Mouse (Mus musculus) heart, postnatal 10 days (tissue): Measurements from ENCODE around the gene Lrig1. TPM values are rescaled to one million over a fixed set of nuclear protein-coding genes. Genes with fewer than 3 reads are reported as not detected.

ENCODE experiments used
- DNase-seq, 2 experiments: peaks; one replicate each; pipeline ENCODE4 v3.0.0; 2021
- intact Hi-C: fragments of 180-260 bp; cut with DNase I; formaldehyde crosslinking; loops from one replicate; pipeline ENCODE4 v1.15.1; 2025
- total RNA-seq, 2 experiments: library from RNA; stranded (reverse); gene quantifications; 2 replicates each; pipeline ENCODE4 v1.2.3; 2021

Gene Lrig1
- total RNA-seq, 2 experiments from 2014 or later = 27.3 to 27.7 TPM

DNA sequence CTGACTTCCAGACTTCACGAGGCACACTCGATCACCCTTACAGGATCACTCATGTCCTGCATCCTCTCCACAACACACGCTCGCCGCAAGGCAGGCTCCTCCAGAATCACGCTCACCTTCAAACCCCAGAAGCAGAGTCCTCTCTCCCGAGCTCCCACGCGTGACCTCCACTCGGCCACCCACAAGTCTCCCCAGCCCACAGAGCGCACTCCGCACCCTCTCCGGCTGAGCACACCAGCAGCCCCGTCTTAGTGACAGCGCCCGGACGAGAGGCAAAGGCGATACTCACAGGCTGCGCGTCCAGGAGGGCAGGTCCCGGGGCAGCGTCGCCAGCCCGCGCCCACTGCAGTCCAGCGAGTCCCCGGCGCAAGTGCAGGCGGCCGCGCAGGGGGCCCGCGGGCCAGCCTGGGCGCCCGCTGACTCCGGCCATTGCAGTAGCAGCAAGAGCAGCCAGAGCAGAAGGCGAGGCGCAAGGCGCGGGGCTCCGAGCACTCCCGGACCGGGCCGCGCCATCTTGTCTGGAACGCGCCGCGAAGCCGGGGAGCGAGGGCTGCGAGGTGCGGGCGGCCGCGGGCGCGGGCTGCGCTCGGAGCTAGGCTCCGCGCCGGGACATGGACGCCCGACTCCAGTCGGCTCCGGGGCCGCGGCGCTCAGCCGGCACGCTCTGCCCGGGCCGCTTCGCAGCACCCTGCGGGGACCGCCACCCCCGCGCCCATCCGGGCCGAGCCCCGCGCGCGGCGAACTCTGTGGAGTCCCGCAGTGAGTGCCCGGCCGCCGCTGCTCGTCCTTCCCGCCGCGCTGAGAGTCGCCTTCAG lies 578 bp downstream of the Lrig1 start:
- peak; percentile 65 to 71 for DNase-seq
- intact Hi-C loops = no loop called here

DNA sequence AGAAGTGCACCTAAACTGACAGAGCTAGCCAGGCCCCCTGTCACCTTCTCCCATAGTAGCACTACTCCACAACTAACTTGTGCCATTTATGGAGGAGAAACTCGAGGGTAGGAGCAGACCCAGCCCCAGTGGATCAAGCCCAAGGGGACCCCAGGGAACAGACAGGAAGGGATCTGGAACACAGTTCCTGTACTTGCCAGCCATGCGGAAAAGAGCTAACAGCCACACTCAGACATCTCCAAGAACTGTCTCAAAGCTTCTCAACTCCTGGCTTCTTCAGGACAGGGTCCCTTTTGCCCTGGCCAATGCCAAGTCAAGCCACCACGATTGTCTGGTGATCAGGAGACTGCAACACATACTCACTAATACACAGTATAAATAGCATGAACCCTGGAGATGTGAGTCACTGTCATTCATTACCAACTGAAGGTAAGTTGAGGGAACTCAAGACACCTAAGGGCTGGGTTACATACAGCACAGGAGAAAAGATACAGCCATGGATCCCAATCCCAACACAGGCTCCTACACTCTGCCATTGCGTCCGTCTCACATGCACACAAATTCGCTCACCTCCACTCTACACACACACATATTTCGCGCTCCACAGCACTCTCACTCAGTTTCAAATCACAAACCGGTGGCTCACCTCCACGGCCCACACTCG lies 1.3 kb downstream of the Lrig1 start:
- intact Hi-C loops = no loop called here
- DNase-seq = peak in 1 of 2 experiments; percentile 38

DNA sequence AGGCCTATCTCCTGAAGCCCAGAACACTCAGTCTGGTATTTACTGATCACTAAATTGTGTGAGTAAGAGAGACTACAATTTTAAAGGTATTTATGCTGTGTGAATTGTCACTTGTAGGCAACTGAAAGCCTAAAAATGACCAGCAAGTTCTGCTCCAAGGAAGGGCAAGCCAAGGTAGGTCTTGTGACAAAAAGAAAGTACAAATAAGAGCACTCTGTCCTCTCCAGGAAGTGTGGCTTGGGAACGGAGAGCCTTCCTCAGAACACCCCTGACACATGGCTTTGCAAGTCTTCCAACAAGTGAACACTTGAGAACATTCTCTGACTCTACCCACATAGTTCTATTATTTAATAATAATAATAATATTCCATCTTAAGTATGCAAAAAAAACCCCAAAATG lies 2.5 kb downstream of the Lrig1 start:
- intact Hi-C loops = no loop called here
- DNase-seq = no peak

DNA sequence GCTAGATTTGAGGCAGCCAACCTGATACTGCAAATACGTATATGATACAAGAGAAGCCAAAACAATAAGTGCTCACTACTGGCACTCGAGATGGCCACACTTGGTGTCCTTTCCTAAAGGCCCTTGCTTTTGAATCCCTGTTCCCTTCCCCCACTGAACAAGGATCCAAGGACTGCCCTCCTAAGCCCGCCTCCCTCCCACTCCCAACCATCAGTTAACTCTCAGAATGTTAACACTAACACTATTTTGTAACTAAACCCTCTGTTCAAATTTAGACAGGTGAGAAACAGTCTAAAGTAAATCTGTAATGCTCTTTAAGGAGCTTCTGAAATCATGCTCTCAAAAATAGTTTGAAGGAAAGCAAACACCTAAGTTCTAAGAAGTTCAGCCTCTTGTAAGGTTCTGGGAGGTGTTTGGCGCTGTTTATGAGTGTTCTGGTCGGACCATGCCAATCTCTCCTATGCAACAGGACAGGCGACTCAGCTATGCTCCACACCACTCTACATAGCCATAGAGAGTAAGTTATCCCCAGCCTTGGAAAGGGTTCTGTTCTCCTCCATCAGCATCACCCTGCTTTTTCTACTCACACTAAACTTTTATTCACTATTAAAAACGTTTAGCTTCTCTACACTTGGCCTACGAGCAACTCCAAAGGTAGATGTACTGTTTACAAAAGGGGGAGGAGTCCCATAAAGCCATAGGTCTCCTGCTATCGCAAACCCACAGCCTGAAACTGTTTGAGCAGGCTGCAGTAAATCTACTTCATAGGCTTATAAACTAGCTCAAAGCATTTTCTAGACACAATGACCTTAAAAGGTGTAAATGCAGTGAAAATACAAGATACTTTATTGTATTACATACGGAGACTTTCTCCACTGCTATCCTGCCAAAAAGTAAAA lies 3.5 kb downstream of the Lrig1 start:
- intact Hi-C loops = no loop called here
- no peak for DNase-seq

DNA sequence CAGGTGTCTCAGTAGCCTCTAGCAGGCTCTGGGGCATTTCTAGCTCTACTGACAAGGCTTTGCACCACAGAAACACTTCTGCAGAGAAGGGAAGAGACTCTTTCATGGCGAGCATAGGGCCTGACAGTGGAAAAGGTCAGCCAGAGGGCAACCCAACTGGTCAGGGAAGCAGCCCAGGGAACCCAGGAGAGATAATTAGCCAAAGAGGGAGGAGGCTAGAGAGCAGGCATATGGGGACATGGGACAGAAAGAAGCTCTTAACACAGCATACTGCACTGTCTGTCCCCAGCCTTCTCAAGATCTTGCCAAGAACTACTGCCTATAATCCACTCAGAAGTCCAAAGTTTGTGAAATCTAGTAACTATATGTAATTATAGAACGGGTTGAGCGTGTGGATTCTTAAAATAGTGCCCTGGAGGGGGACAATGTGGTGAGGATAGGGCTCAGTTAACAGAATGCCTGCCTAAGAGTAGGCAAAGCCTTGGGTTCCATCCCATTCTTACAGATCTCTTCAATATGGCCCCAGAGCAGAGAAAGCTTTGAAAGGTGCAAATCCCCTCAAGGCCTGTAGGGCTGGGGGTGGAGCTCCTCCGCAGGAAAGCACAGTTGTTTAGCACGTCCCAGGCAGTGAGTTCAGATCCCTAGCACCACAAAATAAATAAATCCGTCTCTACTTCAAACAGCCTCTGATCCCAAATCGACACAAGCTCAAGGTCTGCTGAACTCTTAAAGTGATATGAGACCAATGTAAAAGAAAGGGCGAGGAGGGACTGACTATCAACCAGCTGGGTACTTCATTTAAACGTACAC lies 4.6 kb downstream of the Lrig1 start:
- intact Hi-C loops = no loop called here
- DNase-seq = peak in 1 of 2 experiments; percentile 43

DNA sequence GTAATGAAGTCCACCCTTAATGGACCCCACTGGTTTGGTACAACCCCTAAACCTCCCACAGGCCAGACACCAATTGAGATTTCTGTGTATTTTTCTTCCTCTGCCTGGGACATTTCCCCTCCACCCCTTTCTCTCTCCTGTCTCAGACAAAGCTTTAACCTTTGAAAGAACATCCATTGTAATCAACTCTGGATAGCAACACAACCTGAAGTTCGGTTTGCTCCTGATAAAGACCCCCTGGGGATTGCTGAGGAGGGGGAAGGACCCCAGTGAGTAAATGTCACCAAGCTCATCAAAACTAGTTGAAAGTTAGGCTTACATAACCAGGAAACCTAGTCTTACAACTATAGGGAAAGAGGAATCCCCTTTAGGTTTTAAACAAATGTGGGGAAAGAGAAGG lies 5.5 kb downstream of the Lrig1 start:
- intact Hi-C loops = no loop called here
- DNase-seq = no peak

DNA sequence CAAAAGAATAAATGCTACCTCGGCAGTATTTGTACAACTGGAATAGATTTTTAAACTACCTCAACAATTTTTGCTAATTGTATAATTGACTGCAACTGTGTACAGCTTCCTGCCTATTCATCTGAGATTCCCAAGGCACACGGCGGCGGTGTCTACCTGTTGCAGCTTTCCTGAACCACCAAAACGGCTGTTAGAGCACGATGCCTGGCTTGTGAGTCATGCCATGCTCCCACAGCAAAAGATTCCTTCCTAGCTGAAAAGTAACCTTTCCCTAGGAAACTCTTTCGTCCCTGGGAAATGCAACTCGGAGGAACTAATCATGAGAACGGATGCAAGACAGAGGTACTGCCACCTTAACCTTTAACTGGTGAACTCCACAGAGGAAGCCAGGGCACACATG lies 6.9 kb downstream of the Lrig1 start:
- DNase-seq = no peak
- intact Hi-C loops = no loop called here

DNA sequence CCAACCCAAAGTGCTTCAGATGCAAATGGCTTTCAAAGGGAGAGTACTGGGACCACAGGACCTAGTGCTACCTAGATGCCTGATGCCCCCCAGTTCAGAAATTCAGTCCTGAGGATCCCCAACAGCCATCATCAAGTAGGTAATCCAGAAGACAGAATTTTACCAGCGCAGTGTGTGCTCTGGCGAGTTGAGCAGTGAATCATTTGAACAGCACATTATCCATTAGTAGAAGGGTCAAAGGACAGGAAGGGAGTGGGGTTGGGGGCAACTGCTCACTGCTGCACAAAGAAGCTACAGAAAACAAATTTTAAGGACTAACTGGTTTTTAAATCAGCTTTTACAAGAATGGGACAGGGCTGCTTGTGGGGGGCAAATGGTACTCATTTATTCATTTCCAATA lies 8.0 kb downstream of the Lrig1 start:
- intact Hi-C loops = no loop called here
- no peak for DNase-seq

DNA sequence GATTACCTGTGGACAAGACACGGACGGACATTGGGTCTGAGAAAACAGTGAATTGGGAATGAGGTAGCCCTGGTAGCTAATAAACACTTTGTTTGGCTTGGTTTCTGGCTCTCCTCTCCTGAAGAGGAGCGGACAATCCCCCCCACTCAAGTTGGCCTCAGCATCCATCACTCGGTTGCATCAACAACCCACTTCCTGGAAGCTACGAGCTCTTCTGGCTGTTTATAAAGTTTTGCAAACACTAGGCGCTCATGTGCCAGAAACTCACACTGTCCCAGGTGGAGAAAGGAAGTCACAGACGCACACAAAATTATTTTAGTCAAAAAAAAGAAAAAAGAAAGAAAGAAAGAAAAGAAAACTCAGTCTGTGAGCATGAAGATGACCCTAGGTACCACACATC lies 9.7 kb downstream of the Lrig1 start:
- DNase-seq = no peak
- intact Hi-C loops = no loop called here

DNA sequence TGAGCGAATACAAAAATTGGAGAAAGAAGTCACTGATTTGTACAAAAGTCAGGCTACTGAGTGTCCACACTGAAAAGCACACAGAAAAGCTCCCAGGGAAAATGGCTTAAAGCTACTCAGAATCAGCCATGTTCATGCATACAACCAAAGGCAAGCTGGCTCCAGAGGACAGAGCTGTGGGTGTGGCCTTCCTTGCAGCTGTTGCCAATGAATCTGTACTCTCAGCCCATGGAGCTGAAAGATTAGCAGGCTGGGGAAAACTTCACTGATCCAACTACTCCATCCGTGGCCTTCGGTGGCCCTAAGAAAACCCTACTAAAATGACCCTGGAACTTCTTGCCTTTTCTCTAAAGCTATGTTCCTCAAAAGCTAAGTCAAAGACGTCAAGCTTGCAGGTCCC lies 11.2 kb downstream of the Lrig1 start:
- intact Hi-C loops = loop anchor here (2.0 kb wide), 1 partner anchor 40 kb away; no protein-coding TSS in a partner anchor
- peak; percentile 69 to 71 for DNase-seq

DNA sequence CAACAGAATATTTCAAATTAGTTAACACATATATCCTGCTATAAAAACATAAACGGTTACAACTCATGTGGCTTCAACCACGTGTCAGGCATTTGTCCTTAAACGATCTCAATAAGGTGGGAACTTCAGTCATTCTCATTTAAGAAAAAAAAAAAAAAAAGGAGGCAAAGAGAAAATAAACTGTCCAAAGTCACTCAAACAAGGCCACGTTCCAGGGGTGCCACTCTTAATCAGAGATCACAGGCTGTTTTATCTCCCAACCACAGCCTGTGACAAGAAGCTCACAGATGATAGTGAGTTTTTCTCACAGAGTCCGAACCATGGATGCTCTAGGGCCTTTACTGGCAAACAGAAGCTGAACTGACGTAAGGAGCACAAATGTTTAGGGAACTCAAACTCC lies 13.9 kb downstream of the Lrig1 start:
- intact Hi-C loops = no loop called here
- no peak for DNase-seq

DNA sequence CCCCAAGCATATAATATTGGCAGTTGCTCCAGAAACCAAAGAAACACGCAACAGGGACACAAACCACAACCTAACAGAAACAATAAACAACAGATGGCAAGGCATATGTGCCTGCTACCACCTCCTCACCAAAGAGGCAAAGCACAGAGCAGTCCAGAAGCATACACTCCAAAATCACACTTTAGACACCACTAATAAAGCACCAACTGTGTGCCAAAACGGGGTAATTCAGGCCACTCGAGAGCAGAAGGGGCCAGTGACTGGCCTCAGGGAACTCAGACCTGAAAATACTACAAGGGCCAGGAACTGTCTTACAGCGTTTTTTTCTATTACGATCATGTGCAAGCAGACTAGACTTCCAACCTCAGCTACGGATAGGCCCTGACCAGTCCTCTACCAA lies 14.3 kb downstream of the Lrig1 start:
- intact Hi-C loops = no loop called here
- DNase-seq = no peak

DNA sequence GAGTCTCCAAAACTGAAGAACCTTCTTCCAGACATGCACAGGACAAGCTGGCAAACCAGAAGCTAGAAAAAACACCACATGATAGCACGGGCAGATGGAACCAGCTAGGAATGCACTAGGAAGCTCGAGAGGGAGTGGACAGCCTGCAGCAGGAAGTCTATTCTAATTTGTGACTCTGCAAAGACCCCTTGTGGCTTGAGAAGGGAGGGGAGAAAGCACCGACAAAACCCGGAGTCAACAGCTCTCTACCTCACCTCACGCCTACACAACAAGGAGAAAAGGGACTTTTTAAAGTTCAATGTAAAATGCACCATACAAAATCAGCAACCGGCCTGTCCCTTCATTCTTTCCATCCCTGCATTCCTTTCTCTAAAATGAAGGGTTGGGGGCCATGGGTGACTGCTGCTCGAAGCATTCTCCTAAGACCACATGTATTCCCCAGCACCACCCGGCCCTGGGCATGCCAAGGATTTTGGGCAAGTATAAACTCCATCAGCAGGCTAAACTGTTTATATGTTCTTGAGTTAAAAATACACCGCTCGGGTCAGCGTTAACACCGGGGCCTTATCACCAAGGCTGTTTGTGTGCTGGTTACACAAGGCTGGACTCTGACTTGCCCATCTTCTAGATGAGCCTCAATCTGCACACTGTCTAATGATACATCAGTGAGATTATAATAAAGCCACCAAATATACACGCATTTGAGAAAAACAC lies 15.0 kb downstream of the Lrig1 start:
- intact Hi-C loops = no loop called here
- peak; percentile 45 to 50 for DNase-seq

DNA sequence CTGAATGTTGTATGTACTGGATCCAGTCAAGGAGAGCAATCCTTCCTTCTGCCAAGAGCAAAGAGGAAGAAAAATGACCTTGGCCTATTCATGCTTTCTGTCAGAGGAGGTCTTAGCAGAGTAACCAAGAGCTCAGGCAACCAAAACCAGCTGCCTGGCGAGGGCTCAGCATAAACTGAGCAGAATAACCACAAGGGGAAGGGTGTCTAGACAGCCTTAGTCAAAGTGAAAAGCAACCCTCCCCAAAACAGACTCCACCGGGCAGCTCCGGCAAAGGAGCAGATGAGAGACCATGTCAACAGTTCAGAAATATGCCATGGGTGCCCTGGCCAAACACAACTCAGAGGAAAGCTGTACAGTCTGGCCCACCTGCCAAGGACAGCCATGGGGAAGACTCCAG lies 16.3 kb downstream of the Lrig1 start:
- intact Hi-C loops = loop anchor here (2.0 kb wide), 1 partner anchor 17 kb away; no protein-coding TSS in a partner anchor
- no peak for DNase-seq

DNA sequence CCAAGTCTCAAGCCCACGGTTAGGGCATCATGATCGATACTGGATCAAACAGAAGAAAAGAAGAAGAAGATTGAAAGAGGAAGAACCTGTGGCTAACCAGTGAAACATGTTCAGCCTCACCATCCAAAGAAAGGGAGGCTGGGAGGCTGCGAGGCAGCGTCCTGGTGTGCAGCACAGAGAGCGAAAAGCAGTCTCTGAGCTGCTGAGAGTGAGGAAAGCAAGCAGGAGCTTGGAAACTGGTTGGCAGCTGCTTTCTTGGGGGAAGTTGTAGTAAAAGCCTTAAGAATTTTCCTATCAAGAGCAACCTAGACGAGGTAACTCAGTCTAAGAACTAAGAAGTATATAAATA lies 17.7 kb downstream of the Lrig1 start:
- intact Hi-C loops = loop anchor here (2.0 kb wide), 1 partner anchor 15 kb away; no protein-coding TSS in a partner anchor
- DNase-seq = no peak

DNA sequence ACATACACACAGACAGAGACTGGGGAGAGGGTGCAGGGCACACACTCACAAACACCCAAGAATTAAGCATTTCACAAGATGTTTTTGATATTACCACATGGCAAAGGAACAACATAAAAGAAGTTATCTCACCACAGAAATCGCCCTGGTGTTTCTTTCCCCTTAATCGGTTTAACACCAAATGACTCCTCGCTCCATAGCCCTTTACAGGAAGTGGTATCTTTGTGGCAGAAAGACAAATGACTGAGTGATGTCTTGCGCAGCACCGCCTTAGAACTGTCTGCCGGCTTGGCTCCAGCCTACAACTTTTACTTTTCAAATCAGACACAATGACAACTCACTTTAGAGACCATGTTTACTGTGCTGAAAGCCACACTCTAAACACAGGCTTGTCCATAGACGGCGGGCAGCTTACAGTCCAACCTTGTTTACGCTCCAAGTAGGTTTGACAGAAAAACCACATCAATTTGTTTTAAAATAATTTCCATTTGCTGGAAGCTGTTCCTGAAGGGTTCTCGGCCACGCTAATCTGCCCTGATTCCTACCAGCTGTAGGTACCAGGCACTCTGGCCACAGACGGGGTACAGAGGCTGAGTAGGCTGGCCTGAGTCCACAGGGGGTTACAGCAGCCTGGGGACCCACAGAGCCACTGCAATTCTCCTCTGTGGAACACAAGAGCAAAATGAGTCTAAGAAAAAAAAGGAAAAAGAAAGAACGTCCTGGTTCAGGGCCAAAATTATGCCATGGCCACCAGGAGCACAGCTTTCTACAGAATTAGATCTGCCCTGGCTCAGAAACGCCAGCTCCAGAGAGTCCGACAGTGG lies 18.3 kb downstream of the Lrig1 start:
- intact Hi-C loops = loop anchor here (2.0 kb wide), 1 partner anchor 15 kb away; no protein-coding TSS in a partner anchor
- DNase-seq = no peak

DNA sequence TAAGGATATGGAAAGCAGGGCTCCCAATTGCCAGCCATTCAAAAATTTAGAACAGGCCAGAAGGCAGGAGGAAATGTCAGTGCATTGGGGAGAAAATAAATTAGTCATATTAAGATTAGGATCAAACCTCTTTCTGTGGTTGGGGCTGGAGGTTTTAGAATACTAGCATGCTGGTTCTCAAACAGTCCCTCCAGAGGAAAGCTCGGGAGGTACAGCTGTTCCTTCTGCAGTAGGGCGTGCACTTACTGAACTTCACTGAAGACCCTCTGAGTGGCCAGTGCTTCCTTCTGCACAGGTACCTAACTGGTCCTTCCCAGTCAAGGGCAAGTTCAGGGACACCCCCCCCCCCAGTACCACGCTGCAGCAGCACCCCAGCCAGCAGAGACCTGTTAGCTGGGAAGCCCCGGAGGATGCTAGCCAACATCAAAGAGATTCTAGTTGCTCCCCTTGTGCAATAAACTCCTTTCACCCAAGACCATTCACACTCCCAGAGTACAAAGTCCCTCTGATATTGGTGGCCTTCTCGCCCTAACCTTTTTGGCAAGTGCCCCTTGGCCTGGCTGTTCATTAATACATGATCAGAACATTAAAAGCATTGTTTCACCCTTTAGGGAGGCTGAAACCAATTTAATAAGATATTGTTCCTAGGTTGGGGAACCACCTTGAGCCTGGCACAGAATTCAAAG lies 19.1 kb downstream of the Lrig1 start:
- intact Hi-C loops = no loop called here
- DNase-seq = no peak

DNA sequence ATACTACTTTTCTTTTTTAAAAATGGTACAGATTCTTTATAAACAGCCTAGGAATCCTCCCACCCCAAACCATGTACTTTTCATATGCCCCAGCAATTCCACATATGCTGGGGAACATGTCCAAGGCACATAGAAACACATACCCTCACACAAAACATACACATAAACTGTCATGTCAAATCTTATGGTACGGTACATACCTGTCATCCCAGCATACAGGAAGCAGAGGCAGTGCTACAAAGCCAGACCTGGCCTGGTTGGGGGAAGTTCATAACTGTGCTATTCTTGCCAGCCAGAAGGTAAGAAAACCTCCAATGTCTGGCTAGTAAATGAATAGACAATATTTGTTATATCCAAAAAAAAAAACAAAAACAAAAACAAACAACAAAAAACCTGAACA lies 20.7 kb downstream of the Lrig1 start:
- intact Hi-C loops = no loop called here
- no peak for DNase-seq
